Mouse (Mus musculus) c-Kit-positive CD71-negative TER-119-negative erythroid progenitor cells, embryonic 14.5 days (primary cell): Measurements from ENCODE around the gene Kpna1.
A peak's percentile ranks its signal among the peaks of the same experiment; 100 is the strongest.

Source experiments
- DNase-seq: peaks from one replicate; pipeline ENCODE4 v3.0.0-alpha.2; 2013; ENCODE audit warnings: low read depth

Kpna1 gene

DNA sequence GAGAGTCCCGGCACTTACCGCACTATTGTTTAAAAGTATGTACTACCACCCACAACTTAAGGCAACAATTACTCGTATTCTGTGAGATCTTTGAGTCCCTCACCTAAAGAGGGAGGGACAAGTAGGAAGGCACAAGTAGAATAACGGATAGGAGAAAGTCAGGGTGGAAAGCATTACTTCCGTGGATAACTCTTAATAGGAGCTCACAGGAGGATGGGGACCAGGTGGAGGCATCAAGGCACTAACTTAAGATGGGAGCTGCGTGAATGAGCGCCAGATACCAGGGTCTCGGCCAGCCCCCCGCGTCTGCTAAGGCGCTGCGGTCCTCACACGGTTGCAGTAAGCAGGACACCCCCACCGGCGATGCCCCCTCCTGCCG, 92.5 kb downstream of the Kpna1 start:
- DNase-seq = no peak

- peak; percentile 82 for DNase-seq
These were observed 93.2 kb downstream of the Kpna1 start, which contains the start of the genes Fam162a and Ccdc58 for GRCm38 (mm10) chr16:36071450-36072379. Fam162a (minus strand) TSS chr16:36071594. Ccdc58 (plus strand) TSS chr16:36071685.

- DNase-seq = no peak
These were observed 94.0 kb downstream of the Kpna1 start for GRCm38 (mm10) chr16:36072410-36073011.

GRCm38 (mm10) chr16:36074772-36075171, 96.2 kb downstream of the Kpna1 start:
- no peak for DNase-seq

- no peak for DNase-seq
These were observed 101.4 kb downstream of the Kpna1 start for GRCm38 (mm10) chr16:36079916-36080315.
